Mouse (Mus musculus) hindbrain, embryonic 14.5 days (tissue): ENCODE measurements at regions not wholly inside any gene's neighbourhood (a gene's known extent, or its start where the extent isn't known, plus 50 kb on each side); places are given as distances from the start of the nearest gene placed in this dataset.

Experiments
- ATAC-seq: fragments of 200-750 bp; cut with Nextera tagmentation; 2 replicates; pipeline ENCODE4 v1.8.0; 2017; ENCODE audit warnings: moderate number of reproducible peaks, mild to moderate bottlenecking, moderate TSS enrichment, moderate library complexity; ENCODE audit not compliant: low FRiP score
- DNase-seq: peaks from one replicate; pipeline ENCODE4 v3.0.0-alpha.2; 2015; ENCODE audit warnings: low spot score
- H3K27ac ChIP-seq: fragments of 300-500 bp; sonication (generic); 2 replicates; pipeline ENCODE4 v1.5.1; 2014; ENCODE audit warnings: mild to moderate bottlenecking, moderate library complexity
- H3K27me3 ChIP-seq: fragments of 300-500 bp; sonication (generic); 2 replicates; pipeline ENCODE4 v1.6.1; 2014; ENCODE audit warnings: mild to moderate bottlenecking, low read length, mixed read lengths; ENCODE audit not compliant: control insufficient read depth, insufficient read depth
- H3K36me3 ChIP-seq: fragments of 300-500 bp; sonication (generic); replicated peaks from 2 replicates; pipeline ENCODE4 v1.6.1; 2014; ENCODE audit not compliant: control insufficient read depth, insufficient read depth
- H3K4me1 ChIP-seq: fragments of 300-500 bp; sonication (generic); replicated peaks from 2 replicates; pipeline ENCODE4 v1.6.1; 2014; ENCODE audit warnings: antibody characterized with exemption, low read length, mixed read lengths; ENCODE audit not compliant: control insufficient read depth, insufficient read depth
- H3K4me2 ChIP-seq: fragments of 300-500 bp; sonication (generic); replicated peaks from 2 replicates; pipeline ENCODE4 v1.6.1; 2014; ENCODE audit warnings: mild to moderate bottlenecking, moderate library complexity
- H3K4me3 ChIP-seq: fragments of 300-500 bp; sonication (generic); replicated peaks from 2 replicates; pipeline ENCODE4 v1.5.1; 2014; ENCODE audit warnings: mild to moderate bottlenecking, low read length
- H3K9ac ChIP-seq: fragments of 300-500 bp; sonication (generic); 2 replicates; pipeline ENCODE4 v1.6.1; 2014
- H3K9me3 ChIP-seq: fragments of 300-500 bp; sonication (generic); 2 replicates; pipeline ENCODE4 v1.6.1; 2016; ENCODE audit warnings: low read length; ENCODE audit not compliant: control insufficient read depth
- WGBS: fragments of 180-500 bp; shearing (Covaris S2); extraction: QIAGEN DNeasy Blood & Tissue Kit; methylation state at CpG from one replicate; pipeline ENCODE4 v1.1.7; 2014; 5-methylcytosine and 5-hydroxymethylcytosine counted together

DNA sequence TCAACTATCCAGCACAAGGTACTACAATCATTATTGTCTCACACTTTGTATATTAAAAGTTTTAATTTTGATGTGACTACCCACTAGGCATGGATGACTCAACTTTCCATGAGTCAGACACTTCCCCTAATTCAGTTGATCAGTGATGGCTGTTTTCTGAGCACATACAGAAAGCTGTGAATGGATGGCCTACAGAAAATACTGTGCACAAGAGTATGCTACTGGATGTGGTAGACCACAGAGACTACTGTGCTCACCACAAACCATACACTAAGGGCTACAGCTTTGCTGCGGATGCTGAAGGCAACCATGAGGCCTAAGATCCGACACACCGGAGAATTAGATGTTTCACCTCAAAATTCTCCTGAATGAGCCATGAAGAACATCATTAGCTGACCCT, 174.4 kb upstream of the March1 start:
- H3K9ac ChIP-seq, result no peak overlapping the region
- no peak overlapping the region for H3K27ac ChIP-seq
- no peaks in the 10 kb centered on the region for H3K27me3 ChIP-seq
- no peaks in the 10 kb centered on the region for H3K4me1 ChIP-seq
- DNase-seq (no peak), ATAC-seq (no peak)
- H3K4me2 ChIP-seq, result no peak overlapping the region
- H3K9me3 ChIP-seq, result no peaks in the 10 kb centered on the region
- H3K4me3 ChIP-seq, result no peak overlapping the region
- no peaks in the 10 kb centered on the region for H3K36me3 ChIP-seq
- WGBS, result 87% methylated on average over 3 of the region's 3 CpGs

GRCm38 (mm10) chr8:65420870-65421269, 196.8 kb upstream of the March1 start:
- H3K9ac ChIP-seq, result no peak overlapping the region
- 90% methylated on average over 6 of the region's 6 CpGs for whole genome bisulfite sequencing
- no peaks in the 10 kb centered on the region for H3K36me3 ChIP-seq
- ATAC-seq, result no peak
- no peak overlapping the region for H3K27ac ChIP-seq
- no peak for DNase-seq
- no peaks in the 10 kb centered on the region for H3K27me3 ChIP-seq
- no peak overlapping the region for H3K4me3 ChIP-seq
- no peak overlapping the region for H3K4me2 ChIP-seq
- no peaks in the 10 kb centered on the region for H3K9me3 ChIP-seq
- no peaks in the 10 kb centered on the region for H3K4me1 ChIP-seq

- no peak overlapping the region for H3K27ac ChIP-seq
- ATAC-seq (no peak), DNase-seq (no peak)
- no peak overlapping the region for H3K4me2 ChIP-seq
- H3K9ac ChIP-seq, result no peak overlapping the region
- 95% methylated on average over 2 of the region's 2 CpGs for WGBS
- H3K4me3 ChIP-seq, result no peak overlapping the region
- H3K9me3 ChIP-seq, result no peaks in the 10 kb centered on the region
- H3K36me3 ChIP-seq, result no peaks in the 10 kb centered on the region
- H3K4me1 ChIP-seq, result no peaks in the 10 kb centered on the region
- H3K27me3 ChIP-seq, result no peaks in the 10 kb centered on the region
Observed at GRCm38 (mm10) chr8:65417897-65418296, 199.8 kb upstream of the March1 start.

DNA sequence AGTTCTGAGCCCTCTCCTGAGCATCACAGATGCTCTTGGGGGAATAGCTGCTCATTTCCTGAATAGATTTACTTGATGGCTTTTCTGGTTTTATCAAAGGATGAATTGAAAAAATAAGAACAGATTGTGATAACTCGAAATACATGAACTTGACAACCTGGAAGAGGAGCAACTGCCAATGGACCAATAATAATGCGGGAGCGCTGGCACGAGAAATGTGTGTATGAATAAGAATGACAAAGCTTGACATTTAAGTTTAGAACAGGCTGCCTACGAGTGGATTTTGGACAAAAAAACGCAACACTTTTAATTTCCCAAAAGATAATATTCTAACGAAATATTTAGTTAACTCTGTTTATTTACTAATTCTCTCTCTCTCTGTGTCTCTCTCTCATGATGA, 203.5 kb upstream of the March1 start:
- Histone ChIP-seq H3K9ac (no peak overlapping the region), H3K4me2 (no peak overlapping the region), H3K4me1 (no peaks in the 10 kb centered on the region), H3K27me3 (no peaks in the 10 kb centered on the region), H3K9me3 (no peaks in the 10 kb centered on the region), H3K4me3 (no peak overlapping the region), H3K27ac (no peak overlapping the region), H3K36me3 (no peaks in the 10 kb centered on the region)
- DNase-seq (no peak), ATAC-seq (no peak)
- 88% methylated on average over 7 of the region's 7 CpGs for WGBS

DNA sequence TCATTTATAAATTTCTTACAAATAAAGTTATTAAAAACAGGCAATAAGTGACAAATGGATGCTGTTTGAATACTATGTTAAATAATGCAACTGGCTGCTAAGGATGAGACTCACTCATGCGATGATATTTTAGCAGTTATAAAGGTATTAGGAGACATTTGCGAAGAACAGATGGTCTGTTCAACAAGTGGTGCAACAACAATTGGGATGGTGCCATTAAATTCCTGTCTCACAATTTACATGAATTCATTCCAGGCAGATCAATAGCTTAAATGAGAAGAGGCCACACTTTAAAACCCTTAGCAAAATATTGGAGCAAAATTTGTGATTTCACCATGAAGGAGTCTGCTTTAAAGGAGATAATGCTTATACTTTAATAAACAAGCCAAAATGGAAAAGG, 205.4 kb upstream of the March1 start:
- Histone ChIP-seq H3K4me2 (no peak overlapping the region), H3K4me3 (no peak overlapping the region), H3K9me3 (no peaks in the 10 kb centered on the region), H3K4me1 (no peaks in the 10 kb centered on the region), H3K36me3 (no peaks in the 10 kb centered on the region), H3K27me3 (no peaks in the 10 kb centered on the region), H3K27ac (no peak overlapping the region), H3K9ac (no peak overlapping the region)
- WGBS, result 97% methylated on average over 2 of the region's 2 CpGs
- ATAC-seq, result no peak
- DNase-seq, result no peak

DNA sequence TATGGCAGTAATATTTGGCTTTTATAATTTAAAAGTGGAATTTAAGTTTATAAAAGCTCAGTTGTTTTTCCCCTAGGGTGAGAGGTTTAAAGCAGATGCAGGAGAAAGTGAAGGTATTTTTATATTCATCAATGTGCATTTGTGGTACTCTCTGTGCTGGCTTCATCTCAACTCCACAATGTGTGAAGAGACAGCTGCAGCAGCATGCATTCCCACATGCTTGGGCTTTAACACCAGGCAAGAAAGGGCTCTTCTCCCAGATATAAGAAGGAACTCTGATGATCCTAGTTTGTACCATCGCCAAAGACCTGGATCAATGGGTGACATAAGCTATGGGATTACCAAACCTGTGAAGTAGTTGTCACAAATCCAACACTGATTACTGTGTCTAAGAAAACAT, 221.9 kb upstream of the March1 start:
- Histone ChIP-seq H3K4me1 (no peaks in the 10 kb centered on the region), H3K4me2 (no peak overlapping the region), H3K36me3 (no peaks in the 10 kb centered on the region), H3K4me3 (no peak overlapping the region), H3K27ac (no peak overlapping the region), H3K9me3 (no peaks in the 10 kb centered on the region), H3K9ac (no peak overlapping the region), H3K27me3 (no peaks in the 10 kb centered on the region)
- whole genome bisulfite sequencing, result 98% methylated on average over 1 of the region's 1 CpGs
- DNase-seq, result no peak
- no peak for ATAC-seq

GRCm38 (mm10) chr8:65355990-65356389, 226.6 kb upstream of the BC030870 start:
- no peak for ATAC-seq
- 74% methylated on average over 2 of the region's 2 CpGs for WGBS

DNA sequence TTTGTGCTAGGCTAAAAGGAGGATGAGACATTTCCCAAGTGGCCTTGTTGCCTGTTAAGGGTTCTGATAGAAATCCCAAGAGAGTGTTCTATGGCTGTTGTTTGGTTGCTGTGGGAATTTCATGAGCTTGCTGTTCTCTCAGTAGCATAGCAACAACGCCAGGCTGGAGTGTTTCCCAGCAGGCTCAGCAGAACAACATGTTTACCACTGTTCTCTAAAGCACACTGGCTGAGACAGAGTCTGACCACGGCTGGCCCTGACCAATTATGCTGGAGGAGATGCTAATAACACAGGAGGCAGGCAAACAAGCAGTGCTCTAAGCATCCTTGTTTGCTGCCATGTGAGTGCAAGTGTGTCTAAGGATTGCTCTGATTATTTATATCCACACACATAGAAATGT, 220.0 kb upstream of the BC030870 start:
- Histone ChIP-seq H3K4me2 (no peak overlapping the region), H3K27ac (no peak overlapping the region), H3K27me3 (no peaks in the 10 kb centered on the region), H3K4me1 (no peaks in the 10 kb centered on the region), H3K9me3 (no peaks in the 10 kb centered on the region), H3K9ac (no peak overlapping the region), H3K36me3 (no peaks in the 10 kb centered on the region), H3K4me3 (no peak overlapping the region)
- DNase-seq (no peak), ATAC-seq (0 out of 2 replicates have a peak, but pooled peaks have one; percentile 52)
- 29% methylated on average over 2 of the region's 2 CpGs for whole genome bisulfite sequencing

More at GRCm38 (mm10) chr8:65355990-65356389, 226.6 kb upstream of the BC030870 start:
- no peak for DNase-seq
- H3K36me3 ChIP-seq, result no peaks in the 10 kb centered on the region
- no peaks in the 10 kb centered on the region for H3K27me3 ChIP-seq
- no peak overlapping the region for H3K4me2 ChIP-seq
- H3K4me3 ChIP-seq, result no peak overlapping the region
- no peak overlapping the region for H3K27ac ChIP-seq
- no peak overlapping the region for H3K9ac ChIP-seq
- no peaks in the 10 kb centered on the region for H3K4me1 ChIP-seq
- H3K9me3 ChIP-seq, result no peaks in the 10 kb centered on the region

DNA sequence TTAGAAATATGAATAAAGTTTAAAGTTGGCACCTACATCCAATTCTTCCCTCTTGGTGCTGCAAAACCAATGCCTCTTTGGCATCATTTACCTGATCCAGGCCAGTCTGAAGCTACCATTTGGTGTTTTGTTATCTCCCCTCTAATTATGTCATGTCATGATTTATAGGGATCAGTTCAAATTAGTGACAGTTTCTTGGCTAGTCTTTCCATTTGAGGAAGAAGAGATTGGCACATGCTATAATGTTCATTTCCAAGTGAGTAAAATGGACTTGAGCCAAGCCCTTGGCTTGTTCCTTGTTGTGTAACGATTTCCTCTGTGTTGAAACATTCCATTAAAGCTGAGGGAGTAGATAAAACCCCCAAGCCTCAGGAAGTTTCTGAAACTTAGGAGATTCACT, 201.8 kb upstream of the BC030870 start:
- H3K4me3 ChIP-seq, result no peak overlapping the region
- 81% methylated on average over 1 of the region's 1 CpGs for WGBS
- H3K36me3 ChIP-seq, result no peaks in the 10 kb centered on the region
- no peaks in the 10 kb centered on the region for H3K4me1 ChIP-seq
- ATAC-seq (no peak), DNase-seq (no peak)
- H3K27me3 ChIP-seq, result no peaks in the 10 kb centered on the region
- H3K9me3 ChIP-seq, result no peaks in the 10 kb centered on the region
- H3K9ac ChIP-seq, result no peak overlapping the region
- H3K27ac ChIP-seq, result no peak overlapping the region
- no peak overlapping the region for H3K4me2 ChIP-seq

- Histone ChIP-seq H3K27me3 (no peaks in the 10 kb centered on the region), H3K4me2 (no peak overlapping the region), H3K9ac (no peak overlapping the region), H3K36me3 (no peaks in the 10 kb centered on the region), H3K4me1 (no peaks in the 10 kb centered on the region), H3K4me3 (no peak overlapping the region), H3K27ac (no peak overlapping the region), H3K9me3 (no peaks in the 10 kb centered on the region)
- DNase-seq (no peak), ATAC-seq (no peak)
- 73% methylated on average over 2 of the region's 2 CpGs for WGBS
Observed at GRCm38 (mm10) chr8:65288687-65289086, 159.3 kb upstream of the BC030870 start.
